Mouse (Mus musculus) lung, postnatal 25 days (tissue): Measurements from ENCODE around the gene P2ry10b.

Experiments
- DNase-seq: peaks from one replicate; pipeline ENCODE4 v3.0.0; 2022; ENCODE audit warnings: low spot score

Gene P2ry10b

GRCm38 (mm10) chrX:107148681-107149080 is at the start of gene P2ry10b:
Gene P2ry10b (plus strand): TSS chrX:107148927.
- no peak for DNase-seq

- no peak for DNase-seq
Measured at GRCm38 (mm10) chrX:107116333-107116732, 32.4 kb upstream of the P2ry10b start.

- no peak for DNase-seq
Measured at GRCm38 (mm10) chrX:107116987-107117386, 31.7 kb upstream of the P2ry10b start.

GRCm38 (mm10) chrX:107143184-107143583 is 5.5 kb upstream of the P2ry10b start:
- DNase-seq: no peak

- no peak for DNase-seq
Measured at GRCm38 (mm10) chrX:107143930-107144329, 4.8 kb upstream of the P2ry10b start.

- peak; percentile 4 for DNase-seq
Measured at GRCm38 (mm10) chrX:107149391-107149993, 765 bp downstream of the P2ry10b start.

- DNase-seq: no peak
Measured at GRCm38 (mm10) chrX:107150027-107150426, 1.3 kb downstream of the P2ry10b start.

- DNase-seq: peak; percentile 37
Measured at GRCm38 (mm10) chrX:107150752-107151515, 2.2 kb downstream of the P2ry10b start.

GRCm38 (mm10) chrX:107156021-107156420 is 7.3 kb downstream of the P2ry10b start:
- DNase-seq: no peak

- peak; percentile 16 for DNase-seq
Measured at GRCm38 (mm10) chrX:107160496-107160895, 11.8 kb downstream of the P2ry10b start.

- peak; percentile 16 for DNase-seq
Measured at GRCm38 (mm10) chrX:107168281-107168680, 19.6 kb downstream of the P2ry10b start.

GRCm38 (mm10) chrX:107169128-107169527 is 20.4 kb downstream of the P2ry10b start:
- DNase-seq: no peak

- DNase-seq: peak; percentile 22
Measured at GRCm38 (mm10) chrX:107178742-107179141, 30.0 kb downstream of the P2ry10b start.

GRCm38 (mm10) chrX:107217577-107218090 is 68.9 kb downstream of the P2ry10b start:
- no peak for DNase-seq
